Mouse (Mus musculus): ENCODE results near the gene Gna15.

DNA sequence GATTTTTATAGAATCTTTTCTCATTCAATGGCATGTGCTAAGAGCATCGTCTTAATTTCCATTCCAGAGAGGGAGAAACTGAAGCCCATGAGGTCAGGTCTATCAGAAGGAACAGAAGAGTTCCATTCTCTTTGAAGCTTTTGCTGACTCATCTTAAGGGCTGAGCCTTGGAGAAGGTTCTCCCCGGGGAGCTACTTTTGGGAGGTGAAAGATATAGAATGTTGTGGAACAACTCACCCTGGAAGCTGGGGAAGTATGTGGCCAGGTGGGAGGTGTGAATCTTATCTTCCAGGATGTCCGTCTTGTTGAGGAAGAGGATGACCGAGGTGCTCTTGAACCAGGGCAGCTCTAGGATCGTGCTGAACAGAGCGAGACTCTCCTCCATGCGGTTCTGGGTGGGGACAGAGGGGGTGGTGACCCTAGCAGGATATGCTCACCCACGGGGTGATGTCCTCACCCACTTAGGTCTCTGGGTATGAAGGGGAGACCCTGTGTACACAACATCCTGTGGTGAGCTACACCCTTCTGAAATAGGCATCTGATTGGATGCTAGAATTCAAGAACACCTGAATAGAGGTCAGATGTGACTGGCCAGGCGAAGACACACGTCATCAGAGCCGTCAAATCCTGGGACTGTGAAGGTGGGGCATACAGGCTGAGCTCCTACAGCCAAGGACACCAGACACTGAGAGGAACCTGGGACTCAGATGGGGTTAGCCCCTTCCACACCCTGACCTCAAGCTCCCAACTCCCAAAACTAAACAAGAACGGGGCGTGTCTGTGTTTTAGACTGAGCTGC, 16.1 kb downstream of the Gna15 start:
- TF ChIP-seq CTCF (IDR thresholded peaks at IDR 0.05; ENCODE audit: borderline replicate concordance, insufficient read depth, low read depth, low read length) (no peak), POLR2A (IDR thresholded peaks at IDR 0.05; ENCODE audit: borderline replicate concordance, insufficient read depth, low read length) (no peak)

Data from cerebellum, adult 2 months (tissue).